8 mouse cellular contexts compared by ENCODE assay signal in genomic region chr10:11361985-11362692, GRCm38 (mm10). TPM values are rescaled to one million over a fixed set of nuclear protein-coding genes. Genes with fewer than 3 reads are reported as not detected.
DNase-seq lines count a peak whose midpoint lies in the region; ATAC-seq and TF ChIP-seq lines count a peak whose summit lies in the region.

No protein-coding gene starts in this region.

- no peak for ATAC-seq in lung, postnatal 0 days
- no peak for ATAC-seq in activated CD4-positive, CD25-positive, alpha-beta regulatory T cell, adult 4 months

- no peak overlapping the region for H3K4me2 ChIP-seq in lung, postnatal 0 days (replicated peaks; ENCODE audit: low read depth, low read length)

- H3K4me1 ChIP-seq in embryonic fibroblast, embryonic 13.5 days (ENCODE audit: control insufficient read depth, insufficient read depth, low read length) = no peaks in the 10 kb centered on the region
- no peaks in the 10 kb centered on the region for H3K4me1 ChIP-seq in lung, postnatal 0 days (ENCODE audit: insufficient read depth, low read depth, low read length)

- TF ChIP-seq CTCF in embryonic fibroblast, embryonic 13.5 days (IDR thresholded peaks at IDR 0.05; ENCODE audit: borderline replicate concordance, insufficient read depth, low read length) = 0 out of 2 replicates have a peak, but pooled peaks have one; percentile 6
- peak; percentile 71 for TF ChIP-seq CTCF in lung, postnatal 0 days (IDR thresholded peaks at IDR 0.05)

- H3K9ac ChIP-seq in lung, postnatal 0 days (replicated peaks; ENCODE audit: low read depth) = no peak overlapping the region

- no peaks in the 10 kb centered on the region for H3K36me3 ChIP-seq in lung, postnatal 0 days (ENCODE audit: insufficient read depth, low read length)

- H3K27me3 ChIP-seq in lung, postnatal 0 days (replicated peaks; ENCODE audit: insufficient read depth, low read length) = no peaks in the 10 kb centered on the region

- 61% methylated on average over 5 of the region's 5 CpGs for WGBS in lung, postnatal 0 days

- TF ChIP-seq EP300 in lung, postnatal 0 days (IDR thresholded peaks at IDR 0.05) = no peak

- H3K4me3 ChIP-seq in embryonic fibroblast, embryonic 13.5 days (ENCODE audit: insufficient read depth, low read length) = no peak overlapping the region
- H3K4me3 ChIP-seq in lung, postnatal 0 days (ENCODE audit: low read depth, low read length) = no peak overlapping the region

- no peak overlapping the region for H3K27ac ChIP-seq in embryonic fibroblast, embryonic 13.5 days (ENCODE audit: insufficient read depth, low read length)
- H3K27ac ChIP-seq in lung, postnatal 0 days (ENCODE audit: low read length) = no peak overlapping the region

- no peak for TF ChIP-seq POLR2A in embryonic fibroblast, embryonic 13.5 days (IDR thresholded peaks at IDR 0.05; ENCODE audit: low read depth, low read length)

- intact Hi-C loops in heart, postnatal 10 days (cut with DNase I) = loop anchor here (5.0 kb wide), 2 partner anchors 95 to 1250 kb away; no protein-coding TSS in a partner anchor
- intact Hi-C loops in heart, postnatal 25 days (cut with DNase I) = loop anchor here (2.0 to 10.0 kb wide), 2 partner anchors 77 to 1253 kb away; no protein-coding TSS in a partner anchor

- H3K9me3 ChIP-seq in lung, postnatal 0 days (ENCODE audit: low read length) = no peaks in the 10 kb centered on the region

- DNase-seq in heart, postnatal 10 days = peak; percentile 25 to 59
- DNase-seq in heart, postnatal 25 days (ENCODE audit: low spot score) = no peak
- DNase-seq in urinary bladder, postnatal 25 days (ENCODE audit: low spot score) = peak; percentile 8
- DNase-seq in urinary bladder, postnatal 14 days (ENCODE audit: low spot score) = no peak
- DNase-seq in lung, postnatal 0 days (ENCODE audit: low spot score) = peak; percentile 75
- no peak for DNase-seq in ovary, postnatal 36 days (ENCODE audit: low spot score)

RNA-seq across cellular contexts. Expression of gene Epm2a, which starts 18.9 kb away (rescaled TPM):
- total RNA-seq in heart, postnatal 10 days (2021) = 10 to 100 TPM; 16.9 to 18.7 TPM
- total RNA-seq in heart, postnatal 25 days (2021) = 10 to 100 TPM; 28.4 to 28.6 TPM
- 1.9 and 2.9 TPM in 2 replicates for polyA plus RNA-seq in embryonic fibroblast, embryonic 13.5 days (2011; ENCODE audit: insufficient read length, low read depth, missing spikeins)
- 0.75 and 1.0 TPM in 2 replicates for polyA plus RNA-seq in lung, postnatal 0 days (2015; fragmentation: Nextera tagmentation; extraction: Ambion mirVana)
- not detected for polyA plus RNA-seq in activated CD4-positive, CD25-positive, alpha-beta regulatory T cell, adult 4 months (2017; shearing (Covaris generic))

Comparison
In these comparisons a context has a peak if more than half of its experiments do, and no peak if none do; other contexts are left out.
1. DNase-seq: peak in heart, postnatal 10 days (2 of 2), urinary bladder, postnatal 25 days (single experiment) and lung, postnatal 0 days (single experiment); none in heart, postnatal 25 days (single experiment), urinary bladder, postnatal 14 days (single experiment) and ovary, postnatal 36 days (single experiment).